Mouse (Mus musculus): Measurements from ENCODE around the gene Gpr182. TPM values are rescaled to one million over a fixed set of nuclear protein-coding genes. Genes with fewer than 3 reads are reported as not detected.

Gene Gpr182
- polyA plus RNA-seq, 1 experiment = not detected

- TF ChIP-seq GATA1 (IDR thresholded peaks at IDR 0.05; ENCODE audit: low read length) = no peak
Measured at GRCm38 (mm10) chr10:127744661-127745060, 6.9 kb downstream of the Gpr182 start.

DNA sequence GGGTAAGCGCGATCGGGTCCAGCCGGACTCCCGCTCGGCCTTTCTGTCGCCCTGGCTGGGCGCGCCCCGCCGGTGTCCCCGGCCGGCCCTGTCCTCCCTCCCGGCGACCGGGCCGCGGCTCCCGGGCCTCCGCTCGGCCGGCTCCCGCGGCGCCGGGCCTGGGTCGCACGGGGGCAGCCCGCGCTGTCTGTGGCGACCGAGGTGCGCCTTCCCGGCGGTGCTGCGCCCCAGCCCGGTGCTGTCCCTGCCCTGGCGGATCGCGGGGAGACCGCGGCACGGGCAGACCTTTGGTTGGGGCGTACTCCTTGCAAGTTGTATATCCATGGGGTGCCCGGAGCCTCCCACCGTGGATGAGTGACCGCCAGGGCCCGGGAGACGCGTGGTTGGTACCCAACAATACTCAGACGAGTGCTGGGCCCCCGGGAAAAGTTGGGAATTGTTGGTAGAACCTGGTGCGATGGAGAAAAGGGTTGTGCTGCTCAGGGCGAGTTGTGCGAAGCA lies 11.8 kb downstream of the Gpr182 start:
- no peak for TF ChIP-seq GATA1 (IDR thresholded peaks at IDR 0.05; ENCODE audit: low read length)

DNA sequence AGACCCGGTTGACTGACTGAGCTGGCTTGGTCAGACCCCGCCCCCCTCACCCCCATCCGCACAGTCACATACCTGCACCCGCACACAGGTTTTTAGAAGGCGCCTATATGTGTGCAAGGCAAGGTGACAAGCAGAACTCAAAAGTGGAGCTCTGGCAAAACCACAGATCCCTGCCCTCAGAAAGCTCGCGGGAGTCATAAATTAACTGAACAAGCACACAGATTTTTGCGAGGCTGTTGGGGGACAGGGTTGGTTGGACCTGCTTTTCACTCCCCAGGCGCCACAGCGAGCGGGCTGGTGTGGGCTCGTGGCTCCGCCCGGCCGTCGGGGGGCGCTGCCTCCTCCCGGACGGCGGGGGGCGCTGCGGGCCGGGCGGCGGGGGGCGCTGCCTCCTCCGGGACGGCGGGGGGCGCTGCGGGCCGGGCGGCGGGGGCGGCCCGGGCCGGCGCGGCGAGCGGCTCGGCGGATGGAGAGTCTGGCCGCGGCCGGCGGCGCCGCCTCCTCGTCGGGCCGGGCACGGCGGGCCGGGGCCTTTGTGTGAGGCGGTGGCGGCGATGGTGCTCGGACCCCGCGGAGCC lies 12.4 kb downstream of the Gpr182 start, which contains the start of gene Zbtb39:
Gene Zbtb39, plus strand, starts transcription at position 456 of the 578 bp plus-strand sequence.
- no peak for TF ChIP-seq GATA1 (IDR thresholded peaks at IDR 0.05; ENCODE audit: low read length)

DNA sequence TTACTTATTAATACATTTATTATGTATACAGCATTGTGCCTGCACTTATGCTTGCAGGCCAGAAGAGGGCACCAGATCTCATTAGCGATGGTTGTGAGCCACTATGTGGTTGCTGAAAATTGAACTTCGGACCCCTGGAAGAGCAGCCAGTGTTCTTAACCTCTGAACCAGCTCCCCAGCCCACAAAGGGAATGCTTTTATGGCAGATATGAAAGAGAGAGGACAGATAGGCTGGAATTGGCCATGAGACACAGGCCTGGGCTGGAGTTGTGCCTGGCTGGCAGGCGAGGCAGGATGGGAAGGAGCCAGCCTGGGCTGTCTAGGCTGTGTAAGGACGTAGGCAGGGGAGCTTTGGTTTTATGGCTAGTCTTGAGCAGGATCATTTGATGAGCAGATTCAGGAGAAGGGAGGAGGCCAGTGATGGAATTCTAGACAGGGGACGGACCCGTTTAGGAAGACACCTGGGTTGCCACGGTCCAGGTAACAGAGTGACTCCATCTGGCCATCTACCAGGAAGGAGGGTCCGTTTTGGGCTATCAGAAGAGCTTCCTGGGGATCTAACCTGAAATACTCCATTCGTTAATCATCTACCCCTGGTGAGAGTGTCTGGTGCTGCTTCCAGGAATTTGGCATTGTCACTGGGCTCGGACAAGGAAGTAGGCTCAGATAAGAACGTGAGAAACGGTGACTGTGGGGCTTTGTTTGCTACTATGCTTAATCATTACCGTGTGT lies 13.2 kb downstream of the Gpr182 start:
- no peak for TF ChIP-seq GATA1 (IDR thresholded peaks at IDR 0.05; ENCODE audit: low read length)

DNA sequence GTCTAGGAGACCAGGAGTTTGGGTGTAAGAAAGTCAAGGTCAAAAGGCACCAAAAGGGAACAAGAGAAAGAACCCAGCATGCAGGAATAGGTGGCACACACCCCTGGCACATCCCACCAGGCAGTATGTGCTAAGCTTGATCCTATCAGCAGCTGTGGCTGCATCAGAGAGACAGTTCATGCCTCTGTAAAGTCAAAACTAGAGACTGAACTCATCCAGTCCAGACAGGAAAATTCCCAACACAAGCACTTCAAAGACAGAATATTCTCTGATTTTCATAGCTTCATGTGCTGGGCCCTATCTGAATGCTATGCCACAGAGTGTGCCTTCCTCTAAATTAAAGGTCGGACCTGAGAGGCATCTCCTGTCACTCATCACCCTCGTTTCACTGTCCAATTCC lies 14.0 kb downstream of the Gpr182 start:
- TF ChIP-seq GATA1 (IDR thresholded peaks at IDR 0.05; ENCODE audit: low read length) = no peak

DNA sequence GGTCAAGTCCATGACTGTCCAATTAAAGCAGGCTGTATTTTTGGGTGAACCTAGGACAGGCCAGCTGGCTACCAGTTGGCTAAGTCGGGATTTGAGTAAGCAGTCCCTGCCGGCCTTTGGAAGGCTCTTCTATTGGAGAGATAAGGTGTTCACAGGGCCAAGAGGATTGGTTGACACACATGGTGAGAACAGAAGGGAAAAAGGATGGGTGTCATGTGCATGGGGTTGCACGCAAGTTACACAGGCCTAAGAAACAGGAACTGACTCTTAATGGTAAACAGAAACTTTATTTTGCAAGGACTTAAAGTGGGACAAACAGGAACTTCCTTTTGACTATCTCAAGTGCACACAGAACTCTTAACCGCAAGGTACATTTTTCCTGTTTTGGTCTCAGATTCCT lies 14.6 kb downstream of the Gpr182 start:
- no peak for TF ChIP-seq GATA1 (IDR thresholded peaks at IDR 0.05; ENCODE audit: low read length)

DNA sequence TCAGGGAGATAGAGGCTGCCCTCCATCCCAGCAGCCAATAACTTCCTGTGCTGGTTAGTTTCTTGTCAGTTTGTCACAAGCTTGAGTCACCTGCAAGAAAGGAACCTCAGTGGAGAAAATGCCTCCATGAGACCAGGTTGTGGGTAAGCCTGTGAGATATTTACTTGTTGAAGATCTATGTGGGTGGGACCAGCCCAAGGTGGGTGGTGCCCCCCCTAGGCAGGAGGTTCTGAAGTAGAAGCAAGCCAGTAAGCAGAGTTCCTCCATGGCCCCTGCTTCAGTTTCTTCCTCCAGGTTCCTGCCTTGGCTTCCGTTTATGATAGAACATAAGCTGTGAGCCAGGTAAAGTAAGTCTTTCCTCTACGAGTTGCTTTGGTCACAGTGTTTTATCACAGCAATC lies 15.3 kb downstream of the Gpr182 start:
- TF ChIP-seq GATA1 (IDR thresholded peaks at IDR 0.05; ENCODE audit: low read length) = no peak

DNA sequence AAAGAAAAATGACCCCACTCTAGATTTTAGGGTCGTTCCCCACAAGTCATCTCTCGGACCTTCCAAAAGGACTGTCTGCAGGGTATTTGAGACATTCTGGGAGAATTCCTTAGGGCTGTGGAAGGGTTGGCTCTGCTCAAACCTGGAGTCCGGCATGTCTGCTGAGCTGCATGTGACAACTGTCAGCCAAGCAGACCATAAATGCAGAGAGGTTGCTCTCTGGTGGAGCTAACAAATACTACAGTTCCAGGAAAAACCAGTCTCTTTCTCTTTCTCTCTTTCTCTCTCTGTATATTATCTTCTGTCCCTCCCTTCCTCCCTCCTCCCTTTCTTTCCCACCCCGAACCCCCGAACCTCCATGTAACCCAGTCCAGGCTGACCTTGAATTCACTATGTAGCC lies 17.1 kb downstream of the Gpr182 start:
- TF ChIP-seq GATA1 (IDR thresholded peaks at IDR 0.05; ENCODE audit: low read length) = no peak

DNA sequence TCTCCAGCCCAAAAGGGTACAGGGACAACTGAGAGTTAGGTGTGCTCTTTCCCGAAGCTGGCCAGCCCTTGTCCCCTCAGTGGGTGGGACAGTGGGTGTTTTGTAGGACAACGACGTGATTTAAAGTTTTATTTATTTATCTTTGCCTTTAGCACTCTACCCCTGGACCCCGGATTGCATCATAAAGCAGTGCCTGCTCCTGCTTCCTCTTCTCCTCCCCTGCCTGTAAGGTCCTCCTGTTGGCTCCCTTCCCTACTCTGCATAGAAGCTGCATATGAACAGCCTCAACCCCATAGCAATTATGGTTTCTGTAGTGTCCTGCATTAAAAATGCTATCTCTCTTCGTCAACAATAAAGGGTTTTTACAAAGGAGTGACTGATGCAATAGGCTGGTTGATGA lies 20.1 kb downstream of the Gpr182 start:
- no peak for TF ChIP-seq GATA1 (IDR thresholded peaks at IDR 0.05; ENCODE audit: low read length)

- TF ChIP-seq GATA1 (IDR thresholded peaks at IDR 0.05; ENCODE audit: low read length) = no peak
Measured at GRCm38 (mm10) chr10:127730933-127731310, 20.6 kb downstream of the Gpr182 start.

DNA sequence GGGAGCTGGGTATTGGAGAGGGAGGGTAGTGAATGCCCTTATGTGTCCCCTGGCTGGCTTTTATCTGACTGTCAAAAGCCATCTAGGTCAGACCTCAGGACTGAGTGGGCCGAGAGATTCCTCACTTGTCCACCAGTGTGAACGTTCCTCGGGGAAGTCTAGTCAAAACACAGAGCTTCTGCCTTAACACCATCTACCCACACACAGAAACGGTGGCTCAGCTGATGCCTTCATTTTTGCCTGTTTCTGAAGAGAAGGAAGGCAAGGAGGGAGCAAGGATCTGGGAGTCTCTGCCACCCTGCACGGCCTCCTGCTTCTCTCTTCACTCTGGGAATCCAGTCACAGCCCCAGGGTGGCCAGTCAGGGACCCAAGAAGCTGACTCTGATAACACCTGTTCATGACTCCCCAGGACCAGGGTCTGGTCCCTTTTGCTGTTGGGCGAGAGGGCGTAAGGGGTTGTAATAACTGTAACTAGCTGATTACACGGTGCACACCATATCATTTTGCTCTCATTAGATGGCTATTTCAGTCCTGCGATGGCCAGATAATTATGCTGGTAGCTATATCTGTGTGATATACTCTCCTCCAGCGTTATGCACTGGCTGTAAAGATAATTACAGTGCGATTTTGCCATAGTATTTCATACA lies 21.1 kb downstream of the Gpr182 start:
- peak; percentile 56 for TF ChIP-seq GATA1 (IDR thresholded peaks at IDR 0.05; ENCODE audit: low read length)

DNA sequence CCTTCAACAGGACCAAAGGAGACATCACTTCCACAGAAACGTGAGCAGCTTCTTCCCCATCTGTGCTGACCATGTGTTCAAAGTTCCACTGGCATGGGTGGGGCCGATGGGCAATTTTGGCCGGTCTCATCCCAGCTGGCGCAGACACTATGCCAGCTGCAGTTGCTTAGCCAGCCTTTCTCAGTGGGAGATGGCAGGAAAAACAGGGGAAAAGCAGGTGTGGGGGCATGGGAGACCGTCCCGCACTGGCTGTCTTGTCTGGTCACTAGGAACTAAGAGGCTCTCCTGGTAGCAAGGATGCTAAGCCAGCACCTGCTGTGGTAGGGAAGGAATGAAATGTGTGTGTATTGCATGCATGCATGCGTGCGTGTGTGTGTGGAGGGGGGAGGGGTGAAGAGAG lies 23.1 kb downstream of the Gpr182 start:
- TF ChIP-seq GATA1 (IDR thresholded peaks at IDR 0.05; ENCODE audit: low read length) = no peak

GRCm38 (mm10) chr10:127725136-127725535 lies 26.4 kb downstream of the Gpr182 start:
- no peak for TF ChIP-seq GATA1 (IDR thresholded peaks at IDR 0.05; ENCODE audit: low read length)

GRCm38 (mm10) chr10:127724178-127724577 lies 27.4 kb downstream of the Gpr182 start, which contains the start of gene Tac2:
Tac2 (plus strand) TSS chr10:127724478.
- no peak for TF ChIP-seq GATA1 (IDR thresholded peaks at IDR 0.05; ENCODE audit: low read length)

GRCm38 (mm10) chr10:127721671-127722418 lies 29.7 kb downstream of the Gpr182 start:
- TF ChIP-seq GATA1 (IDR thresholded peaks at IDR 0.05; ENCODE audit: low read length) = no peak

DNA sequence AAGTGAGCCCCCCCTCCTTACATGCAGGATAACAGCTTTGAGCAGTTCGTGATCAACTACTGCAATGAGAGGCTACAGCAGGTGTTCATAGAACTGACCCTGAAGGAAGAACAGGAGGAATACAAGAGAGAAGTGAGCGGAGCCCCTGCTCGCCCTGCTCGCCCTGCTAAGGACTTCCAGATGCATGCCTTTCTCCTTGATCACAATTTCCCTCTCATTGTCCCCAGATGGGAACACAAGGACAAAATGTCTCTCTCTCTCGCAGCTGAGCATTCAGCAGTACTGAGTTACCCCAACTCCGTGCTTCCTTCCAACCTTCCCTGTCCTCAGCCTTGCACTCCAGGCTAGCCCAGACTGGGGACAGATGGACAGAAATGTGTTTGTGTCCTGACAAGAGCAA lies 38.8 kb downstream of the Gpr182 start:
- TF ChIP-seq GATA1 (IDR thresholded peaks at IDR 0.05; ENCODE audit: low read length) = no peak
